Mouse (Mus musculus) forebrain, embryonic 10.5 days (tissue): ENCODE results near the gene 2010109A12Rik. TPM values are rescaled to one million over a fixed set of nuclear protein-coding genes. Genes with fewer than 3 reads are reported as not detected.
A peak's percentile ranks its signal among the peaks of the same experiment; 100 is the strongest.

Source experiments
- DNase-seq: peaks from one replicate; pipeline ENCODE4 v3.0.0-alpha.2; 2017; ENCODE audit warnings: low spot score; ENCODE audit errors: extremely low spot score
- H3K27ac ChIP-seq: fragments of 300-500 bp; sonication (generic); 2 replicates; pipeline ENCODE4 v1.5.1; 2016; ENCODE audit warnings: mild to moderate bottlenecking
- H3K27me3 ChIP-seq: fragments of 300-500 bp; sonication (generic); 2 replicates; pipeline ENCODE4 v1.6.1; 2016; ENCODE audit warnings: mild to moderate bottlenecking; ENCODE audit not compliant: poor library complexity, severe bottlenecking
- H3K36me3 ChIP-seq: fragments of 300-500 bp; sonication (generic); replicated peaks from 2 replicates; pipeline ENCODE4 v1.6.1; 2016; ENCODE audit warnings: mild to moderate bottlenecking, moderate library complexity
- H3K4me1 ChIP-seq: fragments of 300-500 bp; sonication (generic); 2 replicates; pipeline ENCODE4 v1.6.1; 2016
- H3K4me3 ChIP-seq: fragments of 300-500 bp; sonication (generic); 2 replicates; pipeline ENCODE4 v1.5.1; 2016; ENCODE audit warnings: mild to moderate bottlenecking, moderate library complexity
- H3K9me3 ChIP-seq: fragments of 300-500 bp; sonication (generic); 2 replicates; pipeline ENCODE4 v1.6.1; 2016; ENCODE audit warnings: mild to moderate bottlenecking, moderate library complexity
- WGBS: fragments of 180-500 bp; shearing (Covaris S2); methylation state at CpG from one replicate; pipeline ENCODE4 v1.1.7; 2016; 5-methylcytosine and 5-hydroxymethylcytosine counted together
- polyA plus RNA-seq: library from polyadenylated mRNA; unstranded; fragments of >200 nt; fragmentation: Nextera tagmentation; extraction: Ambion mirVana; gene quantifications from 2 replicates; pipeline ENCODE4 v1.2.1, GENCODE M21; 2016

Gene 2010109A12Rik
- polyA plus RNA-seq, 1 experiment from 2014 or later: 1.1 TPM

DNA sequence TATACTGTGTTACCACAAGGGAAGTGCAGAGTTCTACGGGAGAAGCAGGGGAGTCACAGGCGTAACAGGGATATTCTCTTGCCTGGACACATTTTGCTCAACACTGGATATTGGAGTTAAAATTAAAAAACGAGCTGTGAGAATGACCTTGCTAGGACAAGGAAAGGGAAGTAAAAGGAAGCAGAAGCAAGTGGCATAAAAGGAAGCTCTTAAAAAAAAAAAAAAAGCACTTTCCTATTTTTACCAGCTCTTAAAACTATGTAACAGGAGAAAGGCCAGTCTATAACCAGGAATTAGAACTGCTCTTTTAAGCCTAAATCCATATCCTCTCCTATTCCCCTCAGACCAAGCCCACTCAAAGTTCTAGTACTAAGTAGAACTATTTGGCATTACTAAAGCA, 8.1 kb upstream of the 2010109A12Rik start:
- H3K27me3 ChIP-seq: no peaks in the 10 kb centered on the region
- H3K36me3 ChIP-seq: peaks cover 89% of the 10 kb centered on the region
- no peak for DNase-seq
- H3K4me3 ChIP-seq: no peak overlapping the region
- peaks cover 3% of the 10 kb centered on the region for H3K4me1 ChIP-seq
- no peaks in the 10 kb centered on the region for H3K9me3 ChIP-seq
- WGBS: 89% methylated on average over 3 of the region's 3 CpGs
- H3K27ac ChIP-seq: no peak overlapping the region

DNA sequence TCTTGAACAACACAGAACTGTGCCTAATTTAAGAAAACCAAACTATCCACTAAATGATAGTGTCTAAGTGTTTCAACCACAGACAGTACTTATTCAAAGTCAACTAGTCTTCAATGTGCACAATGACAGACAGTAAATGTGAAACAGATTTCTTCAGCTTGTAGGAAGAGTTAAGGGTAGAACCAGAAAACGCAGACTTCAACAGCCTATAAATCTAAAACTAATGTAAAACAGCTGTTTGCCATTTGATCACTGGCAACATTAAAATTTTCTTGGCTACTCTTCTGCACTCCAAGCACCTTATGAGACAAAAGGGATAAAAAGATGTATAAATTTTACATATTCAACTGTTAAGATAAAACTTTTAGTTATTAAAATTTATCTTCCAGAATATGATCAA, 5.1 kb upstream of the 2010109A12Rik start:
- no peaks in the 10 kb centered on the region for H3K9me3 ChIP-seq
- H3K4me3 ChIP-seq: no peak overlapping the region
- no peaks in the 10 kb centered on the region for H3K27me3 ChIP-seq
- H3K36me3 ChIP-seq: peaks cover 60% of the 10 kb centered on the region
- 77% methylated on average over 1 of the region's 1 CpGs for WGBS
- DNase-seq: no peak
- H3K27ac ChIP-seq: no peak overlapping the region
- H3K4me1 ChIP-seq: peaks cover 22% of the 10 kb centered on the region

DNA sequence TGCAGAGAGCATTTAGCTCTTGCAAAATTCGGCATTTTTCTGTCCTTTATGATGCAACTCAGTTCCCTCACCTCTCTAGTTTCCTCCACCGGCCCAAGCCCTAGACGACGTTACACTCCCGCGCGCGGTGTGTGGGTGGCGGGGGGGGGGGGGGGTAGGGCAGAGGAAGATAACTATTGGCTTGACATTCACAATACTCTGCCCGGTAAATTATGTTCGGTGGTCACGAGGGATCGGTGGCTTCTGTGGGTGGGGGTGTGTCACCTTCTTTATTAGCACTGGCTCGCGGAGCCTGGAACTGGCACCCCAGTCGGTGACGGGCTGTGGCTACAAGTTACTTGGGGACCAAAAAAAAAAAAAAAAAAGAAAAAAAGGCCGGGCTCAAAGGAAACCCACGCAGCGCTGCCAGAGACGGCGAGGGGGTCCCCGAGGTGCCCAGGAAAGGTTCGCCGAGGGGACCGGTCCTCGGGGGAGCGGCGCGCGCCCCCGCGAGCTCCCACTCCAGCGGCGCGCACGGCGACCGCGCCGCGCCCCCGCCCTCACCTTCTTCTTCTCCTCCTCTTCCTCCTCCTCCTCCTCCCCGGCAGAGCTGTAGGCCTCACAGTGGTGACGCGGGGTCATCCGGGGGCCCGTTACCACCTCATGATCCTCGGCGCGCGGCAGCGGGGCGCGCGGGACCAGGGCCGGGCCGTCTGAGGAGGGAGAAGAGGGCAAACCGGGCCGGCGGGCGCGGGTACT, 778 bp upstream of the 2010109A12Rik start:
- H3K4me3 ChIP-seq: peak overlapping the region; percentile 88
- WGBS: under 1% methylated on average over 51 of the region's 63 CpGs
- H3K27ac ChIP-seq: peak overlapping the region; percentile 98
- peaks cover 18% of the 10 kb centered on the region for H3K36me3 ChIP-seq
- no peaks in the 10 kb centered on the region for H3K27me3 ChIP-seq
- H3K9me3 ChIP-seq: no peaks in the 10 kb centered on the region
- peaks cover 33% of the 10 kb centered on the region for H3K4me1 ChIP-seq
- DNase-seq: peak; percentile 35

DNA sequence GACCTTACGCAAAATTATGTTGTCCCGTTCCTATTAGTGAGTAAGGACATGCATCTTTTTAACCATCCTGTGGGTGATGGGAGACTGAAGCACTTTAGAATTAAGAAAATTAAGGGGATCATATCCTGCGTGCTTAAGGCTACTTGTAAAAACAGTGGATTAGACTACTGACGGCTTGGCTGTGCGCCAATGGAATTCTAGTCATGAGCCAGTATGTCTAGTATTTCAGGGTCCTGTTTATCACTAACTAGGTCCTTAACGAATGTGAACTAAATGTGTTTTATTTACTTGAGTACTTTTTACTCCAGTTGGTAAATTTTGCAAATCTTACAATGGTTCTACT, 659 bp downstream of the 2010109A12Rik start:
- DNase-seq: no peak
- H3K4me1 ChIP-seq: peaks cover 33% of the 10 kb centered on the region
- H3K4me3 ChIP-seq: peak overlapping the region; percentile 88
- peaks cover 3% of the 10 kb centered on the region for H3K36me3 ChIP-seq
- H3K27me3 ChIP-seq: no peaks in the 10 kb centered on the region
- H3K27ac ChIP-seq: peak overlapping the region; percentile 98
- WGBS: 10% methylated on average over 6 of the region's 6 CpGs
- no peaks in the 10 kb centered on the region for H3K9me3 ChIP-seq

DNA sequence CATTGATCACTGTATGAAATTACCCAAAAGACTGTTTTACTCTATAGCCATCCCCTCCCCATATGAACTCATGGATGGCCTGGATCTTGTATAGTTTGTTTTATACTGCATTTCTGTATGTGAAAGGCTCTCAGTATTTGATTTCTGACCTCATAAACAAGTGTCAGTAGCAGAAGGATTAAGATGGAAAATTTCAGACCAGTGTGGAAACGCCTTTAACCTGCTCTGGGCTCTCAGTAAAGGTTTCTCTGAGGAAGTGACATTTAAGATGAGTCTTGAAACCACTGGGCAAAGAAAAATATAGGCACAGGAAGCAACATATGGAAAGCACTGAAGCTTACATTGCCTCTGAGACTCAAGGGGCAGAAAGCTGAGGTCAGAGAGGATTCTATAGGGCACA, 1.2 kb downstream of the 2010109A12Rik start:
- Histone ChIP-seq H3K36me3 (no peaks in the 10 kb centered on the region), H3K27me3 (no peaks in the 10 kb centered on the region), H3K4me3 (peak overlapping the region; percentile 88; the same call in 1 of the 2 replicates), H3K4me1 (peaks cover 33% of the 10 kb centered on the region), H3K9me3 (no peaks in the 10 kb centered on the region), H3K27ac (peak overlapping the region; percentile 98)
- no peak for DNase-seq
- WGBS: 74% methylated on average over 1 of the region's 1 CpGs

DNA sequence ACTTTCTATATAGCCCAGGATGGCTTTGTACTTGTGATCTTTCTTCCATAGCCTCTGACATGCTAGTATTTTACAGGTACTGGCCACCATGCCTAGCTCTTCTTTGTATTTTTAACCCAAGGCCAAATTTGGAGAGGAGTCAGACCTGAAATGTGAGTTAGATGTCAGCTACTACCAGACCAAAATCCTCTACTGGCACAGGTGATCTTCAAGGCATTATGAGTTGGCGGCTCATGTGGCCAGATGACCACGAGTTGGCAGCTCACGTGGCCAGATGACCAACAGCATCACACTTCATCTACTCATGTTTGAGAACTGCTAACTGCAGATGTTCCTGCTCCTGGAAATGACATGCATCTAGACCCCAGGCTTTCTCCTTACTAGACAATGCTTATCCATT, 12.1 kb downstream of the 2010109A12Rik start:
- DNase-seq: no peak
- H3K27ac ChIP-seq: no peak overlapping the region
- H3K4me1 ChIP-seq: no peaks in the 10 kb centered on the region
- WGBS: 96% methylated on average over 3 of the region's 3 CpGs
- no peak overlapping the region for H3K4me3 ChIP-seq
- no peaks in the 10 kb centered on the region for H3K27me3 ChIP-seq
- no peaks in the 10 kb centered on the region for H3K9me3 ChIP-seq
- H3K36me3 ChIP-seq: no peaks in the 10 kb centered on the region

DNA sequence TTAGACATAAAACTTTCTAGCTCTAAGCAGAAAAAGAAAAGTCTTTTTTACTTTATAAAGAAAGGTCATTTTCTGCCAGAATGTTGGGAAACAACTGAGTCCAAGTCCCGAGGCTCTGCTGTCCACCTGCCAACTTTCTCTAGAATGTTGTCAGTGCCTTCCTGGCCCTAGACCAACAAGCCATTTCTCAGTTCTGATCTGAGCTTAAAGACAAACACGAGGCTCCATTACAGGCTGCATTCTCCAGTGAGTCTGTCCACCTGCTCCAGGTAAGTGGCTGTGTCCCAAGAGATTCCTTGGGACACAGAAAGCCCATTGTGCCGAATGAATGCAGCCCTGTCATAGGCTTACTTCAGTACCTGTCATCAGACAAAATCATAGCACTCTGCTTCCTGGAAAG, 15.3 kb downstream of the 2010109A12Rik start:
- no peaks in the 10 kb centered on the region for H3K27me3 ChIP-seq
- H3K4me1 ChIP-seq: no peaks in the 10 kb centered on the region
- H3K4me3 ChIP-seq: no peak overlapping the region
- 79% methylated on average over 3 of the region's 3 CpGs for WGBS
- no peak for DNase-seq
- no peaks in the 10 kb centered on the region for H3K9me3 ChIP-seq
- no peaks in the 10 kb centered on the region for H3K36me3 ChIP-seq
- H3K27ac ChIP-seq: no peak overlapping the region

DNA sequence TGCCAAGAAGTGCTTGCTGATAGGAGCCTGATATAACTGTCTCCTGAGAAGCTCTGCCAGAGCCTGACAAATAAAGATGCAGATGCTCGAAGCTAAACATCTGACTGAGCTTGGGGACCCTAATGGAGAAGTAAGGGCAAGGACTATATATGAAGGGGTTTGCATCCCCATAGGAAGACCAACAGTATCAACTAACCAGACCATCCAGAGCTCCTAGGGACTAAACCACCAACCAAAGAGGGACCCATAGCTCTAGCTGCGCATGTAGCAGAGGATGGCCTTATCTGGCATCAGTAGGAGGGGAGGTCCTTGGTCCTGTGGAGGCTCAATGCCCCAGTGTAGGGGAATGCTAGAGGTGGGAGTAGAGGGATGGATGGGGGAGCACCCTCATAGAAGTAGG, 18.2 kb downstream of the 2010109A12Rik start:
- 99% methylated on average over 2 of the region's 2 CpGs for WGBS
- no peak overlapping the region for H3K27ac ChIP-seq
- no peaks in the 10 kb centered on the region for H3K4me1 ChIP-seq
- H3K4me3 ChIP-seq: no peak overlapping the region
- no peaks in the 10 kb centered on the region for H3K27me3 ChIP-seq
- H3K36me3 ChIP-seq: no peaks in the 10 kb centered on the region
- H3K9me3 ChIP-seq: no peaks in the 10 kb centered on the region
- DNase-seq: no peak

DNA sequence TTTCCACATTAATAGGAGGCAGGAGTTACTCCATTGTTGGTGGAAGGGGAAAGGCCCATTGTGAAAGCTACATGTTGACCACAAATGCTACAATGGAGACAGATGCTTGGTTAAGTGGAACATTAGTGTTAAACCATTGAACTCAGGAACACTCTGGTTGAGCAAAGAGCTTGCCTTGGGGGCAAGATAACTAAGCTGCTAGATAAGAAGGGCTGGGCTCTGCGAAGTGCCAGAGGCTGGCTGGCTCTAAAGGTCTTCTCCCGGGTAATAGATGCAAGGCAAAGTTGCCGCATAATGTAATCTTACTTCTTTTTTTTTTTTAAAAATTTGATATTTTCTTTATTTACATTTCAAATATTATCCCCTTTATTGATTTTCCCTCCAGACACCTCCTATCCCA, 20.8 kb downstream of the 2010109A12Rik start:
- DNase-seq: no peak
- Histone ChIP-seq H3K4me3 (no peak overlapping the region), H3K9me3 (no peaks in the 10 kb centered on the region), H3K36me3 (no peaks in the 10 kb centered on the region), H3K4me1 (no peaks in the 10 kb centered on the region), H3K27ac (no peak overlapping the region), H3K27me3 (no peaks in the 10 kb centered on the region)
- 93% methylated on average over 3 of the region's 3 CpGs for WGBS

DNA sequence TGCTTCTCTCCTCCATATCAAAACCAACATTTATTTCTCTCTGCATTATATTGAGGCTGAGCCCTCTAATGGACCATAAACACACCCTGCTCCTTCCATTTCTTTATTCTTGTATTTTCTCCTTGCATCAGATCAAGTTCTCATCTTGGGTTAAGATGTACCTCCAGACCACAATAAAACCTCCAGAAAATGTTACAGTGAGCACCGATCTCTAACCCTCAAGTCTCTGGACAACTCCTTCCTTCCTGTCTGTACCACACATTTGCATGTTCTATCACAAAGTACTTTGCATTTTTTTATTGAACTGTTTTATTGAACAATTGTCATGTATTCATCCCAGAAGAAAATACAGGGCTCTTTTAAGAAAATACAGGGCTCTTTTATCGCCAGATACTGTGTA, 23.2 kb downstream of the 2010109A12Rik start:
- no peaks in the 10 kb centered on the region for H3K4me1 ChIP-seq
- no peak overlapping the region for H3K27ac ChIP-seq
- no peak overlapping the region for H3K4me3 ChIP-seq
- H3K9me3 ChIP-seq: no peaks in the 10 kb centered on the region
- 90% methylated on average over 2 of the region's 2 CpGs for WGBS
- no peak for DNase-seq
- no peaks in the 10 kb centered on the region for H3K27me3 ChIP-seq
- H3K36me3 ChIP-seq: no peaks in the 10 kb centered on the region

DNA sequence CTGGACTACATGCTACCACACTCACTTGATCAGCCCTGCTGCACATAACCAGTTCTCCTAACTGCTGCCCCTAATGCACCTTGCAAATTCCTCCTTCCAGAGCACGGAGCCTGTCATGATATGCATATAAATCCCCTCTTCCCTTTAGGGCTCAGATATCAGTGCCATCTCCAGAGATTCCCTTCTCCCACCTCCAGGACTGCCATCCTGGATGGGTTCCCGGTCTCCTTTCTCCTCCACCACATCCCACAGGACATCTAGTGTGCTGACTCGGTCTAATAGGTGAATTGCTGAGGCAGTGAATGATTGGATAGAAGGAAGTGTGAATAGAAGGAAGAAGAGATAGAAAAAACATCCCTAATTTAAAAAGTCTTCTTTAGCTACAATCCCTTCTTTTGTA, 25.4 kb downstream of the 2010109A12Rik start:
- Histone ChIP-seq H3K36me3 (no peaks in the 10 kb centered on the region), H3K4me3 (no peak overlapping the region), H3K27me3 (no peaks in the 10 kb centered on the region), H3K4me1 (no peaks in the 10 kb centered on the region), H3K27ac (no peak overlapping the region), H3K9me3 (no peaks in the 10 kb centered on the region)
- WGBS: 73% methylated on average over 3 of the region's 3 CpGs
- no peak for DNase-seq

DNA sequence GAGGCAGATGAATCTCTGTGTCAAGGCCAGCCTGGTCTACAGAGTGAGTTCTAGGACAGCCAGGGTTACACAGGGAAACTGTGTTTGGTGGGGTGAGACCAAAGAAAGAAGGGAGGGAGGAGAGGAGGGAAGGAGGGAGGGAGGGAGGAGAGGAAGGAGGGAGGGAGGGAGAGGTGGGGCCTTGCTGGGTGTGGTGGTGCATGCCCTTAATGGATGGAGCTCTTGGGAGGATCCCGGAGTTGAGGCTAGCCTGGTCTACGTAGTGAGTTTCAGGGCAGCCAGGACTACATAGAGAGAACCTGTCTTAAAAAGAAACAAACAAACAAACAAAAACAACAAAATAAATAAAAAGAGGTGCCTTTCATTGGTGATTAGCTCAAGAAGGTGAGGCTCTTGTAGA, 26.5 kb downstream of the 2010109A12Rik start:
- no peak overlapping the region for H3K4me3 ChIP-seq
- H3K4me1 ChIP-seq: no peaks in the 10 kb centered on the region
- H3K27ac ChIP-seq: no peak overlapping the region
- H3K36me3 ChIP-seq: no peaks in the 10 kb centered on the region
- WGBS: 94% methylated on average over 2 of the region's 2 CpGs
- no peaks in the 10 kb centered on the region for H3K27me3 ChIP-seq
- no peak for DNase-seq
- H3K9me3 ChIP-seq: no peaks in the 10 kb centered on the region

DNA sequence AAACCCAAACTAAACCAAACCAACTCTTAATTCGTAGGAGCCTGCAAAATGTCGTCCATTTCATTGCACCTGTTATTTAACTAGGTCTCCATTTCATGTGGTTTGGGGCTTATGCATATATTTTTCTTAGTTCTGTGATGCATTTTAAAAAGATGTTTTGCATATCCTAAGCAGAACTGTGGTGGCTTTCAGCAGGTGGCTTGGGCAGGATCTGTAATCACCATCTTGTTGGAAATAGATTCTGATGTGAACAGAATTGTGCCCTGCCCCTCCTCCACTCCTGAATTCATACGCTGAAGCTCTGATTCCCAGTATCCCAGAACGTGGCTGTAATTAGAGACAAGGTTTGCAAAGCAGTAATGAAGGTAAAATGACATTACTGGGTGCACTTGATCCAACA, 27.8 kb downstream of the 2010109A12Rik start:
- WGBS: 68% methylated on average over 4 of the region's 4 CpGs
- Histone ChIP-seq H3K4me3 (no peak overlapping the region), H3K27ac (no peak overlapping the region), H3K4me1 (no peaks in the 10 kb centered on the region), H3K27me3 (no peaks in the 10 kb centered on the region), H3K36me3 (no peaks in the 10 kb centered on the region), H3K9me3 (no peaks in the 10 kb centered on the region)
- DNase-seq: no peak

DNA sequence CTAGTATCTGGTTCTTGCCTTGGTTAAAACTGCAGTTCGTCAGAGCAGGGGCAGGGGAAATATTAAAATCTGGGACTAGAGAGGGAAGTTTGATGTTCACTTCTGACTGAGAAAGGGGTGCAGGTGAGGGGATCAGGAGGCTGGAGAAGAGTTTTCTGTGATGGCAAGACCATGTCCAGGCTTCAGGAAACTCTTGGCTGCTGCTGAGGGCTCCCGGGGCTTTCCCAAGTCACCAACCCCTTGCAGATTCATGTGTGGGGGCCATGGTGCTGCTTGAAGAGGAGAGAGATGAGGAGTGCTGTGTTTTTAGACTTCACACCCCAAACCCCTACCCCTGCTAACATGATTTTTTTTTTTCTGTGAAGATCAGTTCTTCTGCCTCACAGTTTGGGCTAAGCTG, 28.3 kb downstream of the 2010109A12Rik start:
- no peaks in the 10 kb centered on the region for H3K9me3 ChIP-seq
- no peak for DNase-seq
- 77% methylated on average over 2 of the region's 2 CpGs for WGBS
- no peak overlapping the region for H3K4me3 ChIP-seq
- no peaks in the 10 kb centered on the region for H3K36me3 ChIP-seq
- no peaks in the 10 kb centered on the region for H3K4me1 ChIP-seq
- H3K27ac ChIP-seq: no peak overlapping the region
- no peaks in the 10 kb centered on the region for H3K27me3 ChIP-seq
